Mouse (Mus musculus): Measurements from ENCODE around the gene Oosp1. TPM values are rescaled to one million over a fixed set of nuclear protein-coding genes. Genes with fewer than 3 reads are reported as not detected.

Gene Oosp1
- not detected in 2 replicates for polyA plus RNA-seq (2015; fragmentation: Nextera tagmentation; extraction: Ambion mirVana)

DNA sequence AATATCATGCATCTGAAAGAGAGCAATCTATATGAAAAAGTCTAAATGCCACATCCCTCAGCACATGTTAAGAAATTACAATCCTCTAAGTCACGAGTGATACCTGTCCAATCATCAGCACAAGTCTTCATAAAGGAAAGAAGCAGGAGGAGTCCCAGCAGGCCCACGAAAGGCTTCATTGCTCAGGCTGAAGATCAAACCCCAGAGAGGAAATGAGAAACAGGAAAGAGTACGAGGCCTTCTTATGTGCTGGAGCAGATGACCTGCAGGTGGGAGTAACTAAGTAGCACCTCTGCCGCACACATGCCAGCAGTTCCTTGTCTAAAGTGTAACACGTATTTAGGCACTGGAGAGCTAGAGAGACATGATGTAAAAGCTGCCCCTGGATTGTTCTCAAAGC lies at the start of gene Oosp1:
Gene Oosp1, minus strand, starts transcription at position 312 of the 400 bp plus-strand sequence.
- Histone ChIP-seq H3K27me3 (ENCODE audit: insufficient read depth, low read length) (no peaks in the 10 kb centered on the region), H3K36me3 (ENCODE audit: insufficient read depth, low read length) (no peaks in the 10 kb centered on the region), H3K4me2 (replicated peaks; ENCODE audit: low read depth, low read length) (no peak within 1 kb of the TSS), H3K9me3 (ENCODE audit: low read length) (no peaks in the 10 kb centered on the region), H3K9ac (replicated peaks; ENCODE audit: low read length) (no peak within 1 kb of the TSS), H3K4me1 (ENCODE audit: insufficient read depth, low read length) (no peaks in the 10 kb centered on the region), H3K4me3 (ENCODE audit: low read length) (no peak within 1 kb of the TSS), H3K27ac (ENCODE audit: low read length) (no peak within 1 kb of the TSS)
- no peak for ATAC-seq (ENCODE audit: low FRiP score, low TSS enrichment)
- 53% methylated on average over 5 of the region's 5 CpGs for WGBS

- H3K27ac ChIP-seq (ENCODE audit: low read length) = no peak overlapping the region
- H3K4me3 ChIP-seq (ENCODE audit: low read length) = no peak overlapping the region
- no peaks in the 10 kb centered on the region for H3K36me3 ChIP-seq (ENCODE audit: insufficient read depth, low read length)
- no peaks in the 10 kb centered on the region for H3K4me1 ChIP-seq (ENCODE audit: insufficient read depth, low read length)
- no peaks in the 10 kb centered on the region for H3K9me3 ChIP-seq (ENCODE audit: low read length)
- no peak overlapping the region for H3K9ac ChIP-seq (replicated peaks; ENCODE audit: low read length)
- no peak overlapping the region for H3K4me2 ChIP-seq (replicated peaks; ENCODE audit: low read depth, low read length)
- no peak for ATAC-seq (ENCODE audit: low FRiP score, low TSS enrichment)
- 39% methylated on average over 1 of the region's 1 CpGs for WGBS
- no peaks in the 10 kb centered on the region for H3K27me3 ChIP-seq (ENCODE audit: insufficient read depth, low read length)
Observed at GRCm38 (mm10) chr19:11736455-11736854, 45.5 kb upstream of the Oosp1 start.

GRCm38 (mm10) chr19:11730278-11730677 lies 39.3 kb upstream of the Oosp1 start:
- Histone ChIP-seq H3K4me3 (ENCODE audit: low read length) (no peak overlapping the region), H3K4me1 (ENCODE audit: insufficient read depth, low read length) (no peaks in the 10 kb centered on the region), H3K27me3 (ENCODE audit: insufficient read depth, low read length) (no peaks in the 10 kb centered on the region), H3K36me3 (ENCODE audit: insufficient read depth, low read length) (no peaks in the 10 kb centered on the region), H3K9ac (replicated peaks; ENCODE audit: low read length) (no peak overlapping the region), H3K9me3 (ENCODE audit: low read length) (no peaks in the 10 kb centered on the region), H3K27ac (ENCODE audit: low read length) (no peak overlapping the region), H3K4me2 (replicated peaks; ENCODE audit: low read depth, low read length) (no peak overlapping the region)
- 72% methylated on average over 1 of the region's 1 CpGs for WGBS
- no peak for ATAC-seq (ENCODE audit: low FRiP score, low TSS enrichment)

DNA sequence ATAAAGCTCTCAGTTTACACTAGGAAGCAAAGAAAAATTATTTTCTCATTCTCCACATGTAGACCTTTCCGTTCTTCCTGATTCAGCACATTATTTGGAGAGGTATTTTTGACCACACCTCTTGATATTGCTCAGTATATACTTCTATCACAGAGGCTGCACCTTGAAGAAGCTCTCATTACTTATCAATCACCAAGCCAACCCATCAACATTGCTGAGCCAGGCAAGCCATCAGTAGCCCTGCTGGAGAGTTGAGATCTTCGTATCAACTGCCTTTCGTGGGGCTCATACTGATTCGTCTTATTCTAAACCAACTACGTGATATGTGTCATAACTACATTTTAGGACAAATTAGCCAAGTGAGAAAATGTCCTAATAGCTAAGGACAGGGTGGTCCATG lies 36.4 kb upstream of the Oosp1 start:
- no peaks in the 10 kb centered on the region for H3K27me3 ChIP-seq (ENCODE audit: insufficient read depth, low read length)
- H3K36me3 ChIP-seq (ENCODE audit: insufficient read depth, low read length) = no peaks in the 10 kb centered on the region
- no peak overlapping the region for H3K4me2 ChIP-seq (replicated peaks; ENCODE audit: low read depth, low read length)
- no peak overlapping the region for H3K27ac ChIP-seq (ENCODE audit: low read length)
- no peak overlapping the region for H3K4me3 ChIP-seq (ENCODE audit: low read length)
- ATAC-seq (ENCODE audit: low FRiP score, low TSS enrichment) = no peak
- no peak overlapping the region for H3K9ac ChIP-seq (replicated peaks; ENCODE audit: low read length)
- no peaks in the 10 kb centered on the region for H3K9me3 ChIP-seq (ENCODE audit: low read length)
- WGBS = 89% methylated on average over 5 of the region's 5 CpGs
- no peaks in the 10 kb centered on the region for H3K4me1 ChIP-seq (ENCODE audit: insufficient read depth, low read length)

GRCm38 (mm10) chr19:11725915-11726314 lies 35.0 kb upstream of the Oosp1 start:
- no peak overlapping the region for H3K27ac ChIP-seq (ENCODE audit: low read length)
- H3K9me3 ChIP-seq (ENCODE audit: low read length) = no peaks in the 10 kb centered on the region
- WGBS = 80% methylated on average over 2 of the region's 2 CpGs
- no peak overlapping the region for H3K4me3 ChIP-seq (ENCODE audit: low read length)
- no peak for ATAC-seq (ENCODE audit: low FRiP score, low TSS enrichment)
- H3K4me1 ChIP-seq (ENCODE audit: insufficient read depth, low read length) = no peaks in the 10 kb centered on the region
- no peak overlapping the region for H3K4me2 ChIP-seq (replicated peaks; ENCODE audit: low read depth, low read length)
- no peak overlapping the region for H3K9ac ChIP-seq (replicated peaks; ENCODE audit: low read length)
- no peaks in the 10 kb centered on the region for H3K36me3 ChIP-seq (ENCODE audit: insufficient read depth, low read length)
- H3K27me3 ChIP-seq (ENCODE audit: insufficient read depth, low read length) = no peaks in the 10 kb centered on the region

DNA sequence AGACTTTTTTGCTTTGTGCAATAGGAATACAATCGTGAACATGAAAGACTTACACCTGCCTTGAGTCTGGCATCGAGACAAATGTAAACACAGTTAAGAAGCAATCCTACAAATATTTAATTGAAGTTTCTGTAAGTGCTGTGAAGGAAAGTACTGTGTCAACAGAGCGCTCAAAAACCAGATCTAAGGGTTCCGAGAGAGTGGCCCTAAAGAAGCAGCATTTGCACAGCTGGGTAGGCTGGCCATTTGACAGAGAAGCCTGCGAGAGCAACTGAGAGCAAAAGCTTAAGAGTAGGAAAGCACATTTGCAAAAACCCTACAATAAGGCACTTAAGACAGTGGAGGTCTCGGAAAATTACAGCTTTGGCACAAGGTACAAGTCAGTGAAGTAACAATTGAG lies 33.3 kb upstream of the Oosp1 start:
- WGBS = 80% methylated on average over 6 of the region's 6 CpGs
- Histone ChIP-seq H3K4me1 (ENCODE audit: insufficient read depth, low read length) (no peaks in the 10 kb centered on the region), H3K36me3 (ENCODE audit: insufficient read depth, low read length) (no peaks in the 10 kb centered on the region), H3K27ac (ENCODE audit: low read length) (no peak overlapping the region), H3K27me3 (ENCODE audit: insufficient read depth, low read length) (no peaks in the 10 kb centered on the region), H3K4me3 (ENCODE audit: low read length) (no peak overlapping the region), H3K9me3 (ENCODE audit: low read length) (no peaks in the 10 kb centered on the region), H3K4me2 (replicated peaks; ENCODE audit: low read depth, low read length) (no peak overlapping the region), H3K9ac (replicated peaks; ENCODE audit: low read length) (no peak overlapping the region)
- no peak for ATAC-seq (ENCODE audit: low FRiP score, low TSS enrichment)

DNA sequence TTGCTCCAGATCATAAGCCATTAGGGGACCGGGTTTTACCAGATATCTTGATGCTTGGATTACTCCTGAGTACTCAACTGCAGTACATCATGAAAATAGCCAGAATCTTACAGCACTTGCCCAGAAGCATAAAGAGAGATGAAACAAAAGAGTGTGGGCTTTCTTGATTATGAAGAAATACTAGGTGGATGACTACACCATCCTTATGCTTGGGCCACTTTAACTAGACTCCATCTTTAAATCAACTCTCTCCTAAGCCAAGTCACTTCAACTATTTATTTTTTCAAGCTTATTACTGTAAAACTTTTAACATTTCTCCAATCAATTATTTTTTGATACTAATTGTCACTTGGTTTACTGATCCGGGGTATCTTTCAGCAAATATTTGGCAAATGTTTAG lies 32.9 kb upstream of the Oosp1 start:
- ATAC-seq (ENCODE audit: low FRiP score, low TSS enrichment) = no peak
- H3K27me3 ChIP-seq (ENCODE audit: insufficient read depth, low read length) = no peaks in the 10 kb centered on the region
- no peak overlapping the region for H3K4me3 ChIP-seq (ENCODE audit: low read length)
- H3K36me3 ChIP-seq (ENCODE audit: insufficient read depth, low read length) = no peaks in the 10 kb centered on the region
- 86% methylated on average over 2 of the region's 2 CpGs for WGBS
- H3K4me1 ChIP-seq (ENCODE audit: insufficient read depth, low read length) = no peaks in the 10 kb centered on the region
- H3K4me2 ChIP-seq (replicated peaks; ENCODE audit: low read depth, low read length) = no peak overlapping the region
- H3K27ac ChIP-seq (ENCODE audit: low read length) = no peak overlapping the region
- no peaks in the 10 kb centered on the region for H3K9me3 ChIP-seq (ENCODE audit: low read length)
- no peak overlapping the region for H3K9ac ChIP-seq (replicated peaks; ENCODE audit: low read length)

DNA sequence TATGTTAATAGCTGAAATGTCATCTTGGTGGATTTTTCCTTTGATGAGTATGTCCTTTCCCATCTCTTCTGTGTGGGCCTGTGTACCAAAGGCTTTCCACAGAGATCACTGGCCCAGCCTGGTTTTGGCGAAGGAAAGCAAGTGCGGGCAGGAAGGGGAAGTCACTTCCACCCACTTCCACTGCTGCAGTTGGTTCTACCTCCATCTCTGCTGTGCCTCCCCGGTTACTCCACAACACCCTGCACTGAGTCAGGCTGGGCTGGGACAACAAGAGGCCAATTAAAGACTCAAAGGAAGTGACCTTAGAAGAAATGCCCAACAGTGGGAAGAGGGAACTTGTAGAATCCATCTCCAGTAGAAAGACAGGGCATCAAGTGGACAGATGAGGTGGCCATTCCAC lies 29.1 kb upstream of the Oosp1 start:
- no peak overlapping the region for H3K27ac ChIP-seq (ENCODE audit: low read length)
- H3K4me2 ChIP-seq (replicated peaks; ENCODE audit: low read depth, low read length) = no peak overlapping the region
- no peak overlapping the region for H3K4me3 ChIP-seq (ENCODE audit: low read length)
- ATAC-seq (ENCODE audit: low FRiP score, low TSS enrichment) = no peak
- H3K27me3 ChIP-seq (ENCODE audit: insufficient read depth, low read length) = no peaks in the 10 kb centered on the region
- H3K9me3 ChIP-seq (ENCODE audit: low read length) = no peaks in the 10 kb centered on the region
- H3K4me1 ChIP-seq (ENCODE audit: insufficient read depth, low read length) = no peaks in the 10 kb centered on the region
- H3K36me3 ChIP-seq (ENCODE audit: insufficient read depth, low read length) = no peaks in the 10 kb centered on the region
- 93% methylated on average over 3 of the region's 3 CpGs for WGBS
- H3K9ac ChIP-seq (replicated peaks; ENCODE audit: low read length) = no peak overlapping the region

DNA sequence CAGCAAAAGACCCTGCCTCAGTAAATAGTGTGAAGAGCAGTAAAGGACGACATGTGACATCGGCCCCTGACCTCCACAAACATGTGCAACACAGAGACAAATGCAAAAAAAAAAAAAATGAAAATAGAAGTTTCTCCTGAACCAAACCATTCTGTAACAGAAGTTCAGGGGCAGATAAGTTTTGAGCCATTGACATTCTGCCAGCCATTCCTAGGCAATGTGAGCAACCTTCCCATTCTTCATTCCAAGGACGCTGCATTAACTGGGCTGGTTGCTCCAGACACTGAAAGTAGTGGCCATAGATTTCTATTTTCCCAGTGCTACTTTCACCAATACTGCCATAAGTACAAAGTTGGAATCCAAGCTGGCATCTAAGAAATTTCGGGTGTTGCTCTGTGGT lies 21.5 kb upstream of the Oosp1 start:
- Histone ChIP-seq H3K36me3 (ENCODE audit: insufficient read depth, low read length) (no peaks in the 10 kb centered on the region), H3K27ac (ENCODE audit: low read length) (no peak overlapping the region), H3K4me1 (ENCODE audit: insufficient read depth, low read length) (no peaks in the 10 kb centered on the region), H3K4me2 (replicated peaks; ENCODE audit: low read depth, low read length) (no peak overlapping the region), H3K4me3 (ENCODE audit: low read length) (no peak overlapping the region), H3K9me3 (ENCODE audit: low read length) (no peaks in the 10 kb centered on the region), H3K27me3 (ENCODE audit: insufficient read depth, low read length) (no peaks in the 10 kb centered on the region), H3K9ac (replicated peaks; ENCODE audit: low read length) (no peak overlapping the region)
- 88% methylated on average over 4 of the region's 4 CpGs for WGBS
- ATAC-seq (ENCODE audit: low FRiP score, low TSS enrichment) = no peak

GRCm38 (mm10) chr19:11698342-11698741 lies 7.4 kb upstream of the Oosp1 start:
- 92% methylated on average over 6 of the region's 6 CpGs for WGBS
- Histone ChIP-seq H3K4me3 (ENCODE audit: low read length) (no peak overlapping the region), H3K9me3 (ENCODE audit: low read length) (no peaks in the 10 kb centered on the region), H3K4me2 (replicated peaks; ENCODE audit: low read depth, low read length) (no peak overlapping the region), H3K27ac (ENCODE audit: low read length) (no peak overlapping the region), H3K4me1 (ENCODE audit: insufficient read depth, low read length) (no peaks in the 10 kb centered on the region), H3K36me3 (ENCODE audit: insufficient read depth, low read length) (no peaks in the 10 kb centered on the region), H3K9ac (replicated peaks; ENCODE audit: low read length) (no peak overlapping the region), H3K27me3 (ENCODE audit: insufficient read depth, low read length) (no peaks in the 10 kb centered on the region)
- no peak for ATAC-seq (ENCODE audit: low FRiP score, low TSS enrichment)

DNA sequence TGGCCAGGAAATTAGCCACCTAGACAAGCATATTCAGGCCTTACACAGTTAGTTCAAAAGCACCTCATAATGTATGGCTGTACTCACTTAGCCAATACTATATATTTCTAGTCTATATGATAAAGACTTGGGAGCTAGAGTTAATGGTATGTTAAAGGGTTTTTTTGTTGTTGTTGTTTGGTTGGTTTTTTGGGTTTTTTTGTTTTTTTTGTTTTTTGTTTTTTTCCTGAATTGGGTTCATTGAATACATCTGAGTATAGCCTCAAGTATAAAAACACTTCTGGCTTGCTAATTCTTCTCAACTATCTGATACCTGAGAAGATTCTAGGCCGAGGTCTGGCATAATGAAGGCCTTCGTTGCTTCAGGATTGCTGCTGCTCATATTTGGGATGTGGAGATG lies 5.8 kb upstream of the Oosp1 start, which contains the start of gene Oosp3:
Gene Oosp3, plus strand, starts transcription at position 301 of the 400 bp plus-strand sequence.
- Histone ChIP-seq H3K36me3 (ENCODE audit: insufficient read depth, low read length) (no peaks in the 10 kb centered on the region), H3K4me1 (ENCODE audit: insufficient read depth, low read length) (no peaks in the 10 kb centered on the region), H3K27me3 (ENCODE audit: insufficient read depth, low read length) (no peaks in the 10 kb centered on the region), H3K4me2 (replicated peaks; ENCODE audit: low read depth, low read length) (no peak within 1 kb of the TSS), H3K9me3 (ENCODE audit: low read length) (no peaks in the 10 kb centered on the region), H3K4me3 (ENCODE audit: low read length) (no peak within 1 kb of the TSS), H3K9ac (replicated peaks; ENCODE audit: low read length) (no peak within 1 kb of the TSS), H3K27ac (ENCODE audit: low read length) (no peak within 1 kb of the TSS)
- no peak for ATAC-seq (ENCODE audit: low FRiP score, low TSS enrichment)
- 91% methylated on average over 2 of the region's 2 CpGs for WGBS
